Mouse (Mus musculus) C2C12 (cell line): ENCODE measurements around the gene RPS10-NUDT3. TPM values are rescaled to one million over a fixed set of nuclear protein-coding genes. Genes with fewer than 3 reads are reported as not detected.
"Not testable (repeated sequence)": the region's sequence is repeated elsewhere in the genome, so short reads cannot be mapped to it uniquely, and the experiment has no call there.

ENCODE experiments used
- H3K27me3 ChIP-seq: one replicate; pipeline ENCODE4 v1.6.1; 2011; ENCODE audit not compliant: control insufficient read depth, insufficient read depth, insufficient read length
- H3K36me3 ChIP-seq: one replicate; pipeline ENCODE4 v1.6.1; 2011; ENCODE audit not compliant: control insufficient read depth, insufficient read depth
- H3K4me3 ChIP-seq: one replicate; pipeline ENCODE4 v1.5.1; 2011; ENCODE audit warnings: mild to moderate bottlenecking, control low read depth; ENCODE audit not compliant: poor library complexity, insufficient read depth, severe bottlenecking
- H3K79me2 ChIP-seq: one replicate; pipeline ENCODE4 v1.6.1; 2011; ENCODE audit not compliant: control insufficient read depth, insufficient read depth
- H3K79me3 ChIP-seq: one replicate; pipeline ENCODE4 v1.6.1; 2011; ENCODE audit warnings: low read depth, control low read depth
- H3ac ChIP-seq: one replicate; pipeline ENCODE3; 2011; ENCODE audit warnings: low read depth; ENCODE audit not compliant: control insufficient read depth, insufficient read length
- CEBPB ChIP-seq: IDR thresholded peaks from one replicate; pipeline ENCODE4 v1.6.1; 2011; ENCODE audit warnings: low read depth, mild to moderate bottlenecking, control low read depth, moderate library complexity
- CTCF ChIP-seq: IDR thresholded peaks from one replicate; pipeline ENCODE4 v1.5.1; 2011; ENCODE audit not compliant: control insufficient read depth, insufficient read depth, insufficient read length
- FOSL1 ChIP-seq: IDR thresholded peaks from one replicate; pipeline ENCODE4 v1.8.0; 2011; ENCODE audit warnings: mild to moderate bottlenecking, low read length; ENCODE audit not compliant: poor library complexity, insufficient read depth, severe bottlenecking
- MAX ChIP-seq: IDR thresholded peaks from one replicate; pipeline ENCODE4 v1.6.1; 2011; ENCODE audit warnings: mild to moderate bottlenecking, control low read depth
- MYOD1 ChIP-seq: IDR thresholded peaks from one replicate; pipeline ENCODE4 v1.6.1; 2011; ENCODE audit warnings: low read depth; ENCODE audit not compliant: control insufficient read depth, insufficient read length
- MYOG ChIP-seq: IDR thresholded peaks from one replicate; pipeline ENCODE4 v1.6.1; 2011; ENCODE audit not compliant: control insufficient read depth, insufficient read length; ENCODE audit errors: extremely low read depth
- USF1 ChIP-seq: IDR thresholded peaks from one replicate; pipeline ENCODE4 v1.6.1; 2011; ENCODE audit warnings: low read depth, mild to moderate bottlenecking, control low read depth, moderate library complexity
- polyA plus RNA-seq: library from polyadenylated mRNA; unstranded; fragments of >200 nt; fragmentation: generic; extraction: Trizol; gene quantifications from one replicate; pipeline ENCODE4 v1.2.1, GENCODE M21; 2012; ENCODE audit warnings: missing spikeins

Gene RPS10-NUDT3
- polyA plus RNA-seq, 1 experiment: not detected

DNA sequence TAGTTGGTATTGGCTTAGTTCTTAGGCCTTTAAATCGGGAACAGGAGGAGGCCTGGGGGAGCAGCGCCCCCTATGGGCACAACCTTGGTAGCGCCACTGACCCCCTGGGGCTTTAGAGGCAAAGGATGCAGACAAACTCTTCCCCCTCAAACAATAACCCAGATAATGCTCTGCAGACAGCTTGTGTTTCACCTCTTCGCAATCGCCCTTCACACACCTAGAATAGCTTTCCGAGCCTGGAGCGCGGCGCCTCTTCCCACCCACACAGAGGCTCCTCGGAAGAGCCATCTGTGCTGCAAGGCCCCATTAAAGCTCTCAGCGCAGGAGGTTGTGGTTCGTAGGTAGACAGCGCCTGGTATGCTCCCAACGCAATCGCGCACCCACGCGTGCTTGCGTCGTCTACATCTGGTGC lies 3.9 kb upstream of the RPS10-NUDT3 start:
- TF ChIP-seq CTCF (peak; percentile 1), MYOD1 (no peak), FOSL1 (no peak)

DNA sequence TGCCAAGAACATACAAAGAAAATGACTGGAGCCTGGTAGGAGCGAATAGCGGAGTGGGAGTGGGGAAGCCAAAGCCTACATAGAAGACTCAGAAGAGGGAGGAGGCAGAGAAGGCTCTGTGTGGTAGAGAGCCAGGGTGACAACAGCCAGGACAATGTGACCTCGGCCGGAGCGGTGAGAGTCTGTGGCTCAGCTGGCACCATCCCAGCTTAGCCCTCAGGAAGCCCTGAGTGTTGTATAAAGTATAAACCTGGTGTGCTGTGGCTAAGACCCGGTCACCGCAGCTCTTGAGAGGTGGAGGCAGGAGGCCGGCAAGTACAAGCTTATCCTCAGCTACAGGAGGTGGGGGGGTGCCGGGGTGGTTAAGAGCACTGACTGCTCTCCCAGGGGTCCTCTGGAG lies 2.3 kb upstream of the RPS10-NUDT3 start:
- Histone ChIP-seq H3K79me3 (peaks cover 26% of the 10 kb centered on the region), H3K36me3 (peaks cover 22% of the 10 kb centered on the region), H3K4me3 (no peak overlapping the region), H3K79me2 (peaks cover 28% of the 10 kb centered on the region), H3ac (no peak overlapping the region), H3K27me3 (no peaks in the 10 kb centered on the region)
- no peak for TF ChIP-seq USF1
- no peak for TF ChIP-seq MYOD1

More for the DNA sequence above, 3.9 kb upstream of the RPS10-NUDT3 start:
- no peaks in the 10 kb centered on the region for H3K27me3 ChIP-seq
- H3K79me2 ChIP-seq: peaks cover 12% of the 10 kb centered on the region
- H3K36me3 ChIP-seq: peaks cover 6% of the 10 kb centered on the region
- peaks cover 10% of the 10 kb centered on the region for H3K79me3 ChIP-seq
- no peak overlapping the region for H3K4me3 ChIP-seq
- H3ac ChIP-seq: no peak overlapping the region

DNA sequence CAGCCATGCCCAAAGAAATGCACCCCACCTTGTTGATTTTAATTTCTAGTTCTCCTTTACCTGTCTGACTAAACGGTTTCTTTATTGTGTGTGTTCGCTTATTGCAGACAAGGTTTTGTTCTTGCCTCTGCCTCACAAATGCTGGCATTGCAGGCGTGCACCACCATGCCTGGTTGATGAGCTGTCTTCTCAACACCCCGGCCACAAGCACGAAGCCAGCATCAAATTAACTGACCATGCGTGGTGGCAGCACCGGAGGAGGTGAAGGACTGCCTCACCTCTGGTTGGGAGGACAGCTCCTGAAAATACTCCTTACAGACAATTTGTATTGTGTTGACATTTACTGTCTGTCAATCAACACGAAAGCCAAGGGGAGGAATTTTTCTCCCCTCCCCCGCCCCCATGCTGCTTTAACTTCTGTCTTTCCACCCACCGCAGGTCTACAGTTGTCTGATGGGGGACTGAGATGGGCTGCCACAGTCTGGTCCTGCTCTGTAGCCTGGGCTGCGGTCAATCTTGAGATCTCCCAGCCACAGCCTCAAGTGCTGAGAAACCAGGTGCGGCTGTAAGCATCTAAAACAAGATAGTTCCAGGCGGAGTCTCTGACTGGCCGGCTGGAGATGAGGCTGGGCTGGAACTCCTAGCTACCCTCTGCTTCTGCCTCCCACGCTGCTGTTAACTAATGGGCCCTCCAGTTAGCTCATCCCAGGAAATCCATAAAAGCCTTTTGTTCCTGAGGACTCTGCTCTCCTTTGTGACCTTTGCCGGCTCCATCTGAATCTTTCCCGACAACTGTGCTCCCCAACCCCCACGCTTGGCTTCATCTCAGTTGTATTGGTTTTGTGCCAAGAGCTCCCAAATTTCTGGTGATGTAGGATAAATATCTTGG lies 1.4 kb upstream of the RPS10-NUDT3 start, which contains the start of gene Rps10:
Gene Rps10, minus strand, starts transcription at position 538 of the 889 bp plus-strand sequence.
- Histone ChIP-seq H3K27me3 (no peaks in the 10 kb centered on the region), H3K79me3 (peaks cover 36% of the 10 kb centered on the region), H3K4me3 (peak within 1 kb of the TSS; percentile 90), H3ac (no peak within 1 kb of the TSS), H3K36me3 (peaks cover 32% of the 10 kb centered on the region), H3K79me2 (peaks cover 37% of the 10 kb centered on the region)
- TF ChIP-seq CTCF: no peak
- no peak for TF ChIP-seq MAX

DNA sequence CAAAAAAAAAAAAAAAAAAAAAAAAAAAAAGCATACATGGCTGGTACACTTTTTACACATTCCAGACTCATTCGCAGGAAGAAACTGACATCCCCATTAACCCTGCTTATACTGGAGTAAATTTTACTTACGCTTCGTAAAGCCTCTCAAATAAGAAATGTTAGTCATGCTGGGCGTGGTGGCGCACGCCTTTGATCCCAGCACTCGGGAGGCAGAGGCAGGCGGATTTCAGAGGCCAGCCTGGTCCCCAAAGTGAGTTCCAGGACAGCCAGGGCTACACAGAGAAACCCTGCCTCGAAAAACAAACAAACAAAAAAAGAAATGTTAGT lies 517 bp upstream of the RPS10-NUDT3 start:
- H3K27me3 ChIP-seq, H3ac ChIP-seq: not testable (repeated sequence)
- peaks cover 44% of the 10 kb centered on the region for H3K79me3 ChIP-seq
- H3K79me2 ChIP-seq: peaks cover 46% of the 10 kb centered on the region
- peak overlapping the region; percentile 90 for H3K4me3 ChIP-seq
- peaks cover 40% of the 10 kb centered on the region for H3K36me3 ChIP-seq

DNA sequence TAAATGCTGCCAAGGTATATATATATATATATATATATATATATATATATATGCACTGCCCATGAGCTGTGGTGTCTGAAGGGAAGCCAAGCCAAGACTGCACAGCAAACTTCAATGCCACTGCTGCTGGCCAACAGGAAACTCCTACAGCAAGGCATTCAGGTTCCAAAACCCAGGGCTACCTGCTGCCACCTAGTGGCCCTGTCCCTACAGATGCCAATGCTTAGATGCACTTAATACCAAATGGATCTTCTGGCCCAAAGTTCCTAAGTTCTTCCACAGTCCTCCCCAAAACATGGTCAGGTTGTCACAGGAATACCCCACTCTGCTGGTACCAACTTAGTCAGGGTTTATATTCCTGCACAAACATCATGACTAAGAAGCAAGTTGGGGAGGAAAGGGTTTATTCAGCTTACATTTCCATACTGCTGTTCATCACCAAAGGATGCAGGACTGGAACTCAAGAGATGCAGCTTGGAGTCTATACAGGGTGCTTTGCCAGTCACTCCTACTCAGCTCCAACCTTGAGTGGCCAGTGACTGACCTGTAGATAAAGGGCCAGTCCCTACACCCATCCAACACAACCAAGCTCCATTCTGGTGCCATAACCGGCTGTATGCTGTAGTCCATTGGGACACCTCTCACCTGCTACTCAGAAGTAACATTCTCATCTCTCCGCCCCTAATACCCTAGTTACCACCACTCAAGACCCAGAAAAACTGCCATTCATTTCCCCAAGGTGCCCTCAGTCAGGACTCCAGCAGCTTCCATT lies 5.6 kb downstream of the RPS10-NUDT3 start:
- Histone ChIP-seq H3ac (no peak overlapping the region), H3K36me3 (peaks cover 51% of the 10 kb centered on the region), H3K4me3 (no peak overlapping the region), H3K79me2 (peaks cover 44% of the 10 kb centered on the region), H3K27me3 (no peaks in the 10 kb centered on the region), H3K79me3 (peaks cover 39% of the 10 kb centered on the region)
- TF ChIP-seq CEBPB (no peak), CTCF (peak; percentile 70), MAX (no peak), FOSL1 (no peak), USF1 (no peak), MYOG (no peak)

DNA sequence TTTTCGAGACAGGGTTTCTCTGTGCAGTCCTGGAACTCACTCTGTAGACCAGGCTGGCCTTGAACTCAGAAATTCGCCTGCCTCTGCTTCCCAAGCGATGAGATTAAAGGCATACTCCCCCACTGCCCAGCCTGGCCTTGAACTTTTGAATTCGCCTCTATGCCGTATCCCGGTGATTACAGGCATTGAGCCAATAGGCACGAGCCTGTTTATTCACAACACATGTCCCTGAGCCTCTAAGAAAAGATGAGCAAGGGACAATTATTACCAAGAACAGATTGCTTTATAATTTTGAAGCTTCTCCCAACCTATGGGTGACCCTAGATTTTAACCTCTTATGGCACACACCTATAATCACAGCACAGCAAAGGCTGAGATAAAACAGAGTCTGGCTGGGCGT lies 6.6 kb downstream of the RPS10-NUDT3 start:
- Histone ChIP-seq H3ac (no peak overlapping the region), H3K79me2 (peaks cover 33% of the 10 kb centered on the region), H3K36me3 (peaks cover 41% of the 10 kb centered on the region), H3K4me3 (no peak overlapping the region), H3K27me3 (no peaks in the 10 kb centered on the region), H3K79me3 (peaks cover 28% of the 10 kb centered on the region)
- TF ChIP-seq CEBPB (no peak), MYOG (no peak), MAX (no peak), USF1 (no peak), MYOD1 (no peak), CTCF (no peak), FOSL1 (no peak)
